Mouse (Mus musculus): ENCODE measurements around the gene Ano1. TPM values are rescaled to one million over a fixed set of nuclear protein-coding genes. Genes with fewer than 3 reads are reported as not detected.
A peak's percentile ranks its signal among the peaks of the same experiment; 100 is the strongest.

Gene Ano1
- 1 to 10 TPM; 2.9 to 3.3 TPM for total RNA-seq (2021)

DNA sequence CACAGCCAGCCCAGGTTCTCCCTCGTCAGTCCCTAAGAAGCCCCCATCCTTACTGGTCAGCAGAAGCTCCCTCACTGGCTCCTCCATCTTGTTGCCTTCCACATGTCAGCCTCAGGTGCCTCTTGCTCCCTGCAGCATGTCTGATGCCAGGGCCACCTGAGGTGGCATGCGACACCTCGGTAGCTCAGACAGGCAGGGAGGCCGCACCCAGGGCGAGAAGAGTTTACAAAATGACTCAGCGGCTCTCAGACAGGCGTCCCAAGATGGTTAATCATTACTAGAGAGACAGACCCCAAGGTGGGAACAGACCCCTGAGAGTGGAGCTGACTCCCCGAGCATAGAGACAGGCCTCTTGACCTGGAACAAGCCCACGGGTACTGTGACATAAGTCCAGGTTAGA, at the start of gene Ano1:
Gene Ano1, minus strand, starts transcription at position 142 of the 400 bp plus-strand sequence.
- intact Hi-C loops (cut with DNase I), result no loop called here
- DNase-seq (ENCODE audit: low spot score in 2 of 2), result no peak

DNA sequence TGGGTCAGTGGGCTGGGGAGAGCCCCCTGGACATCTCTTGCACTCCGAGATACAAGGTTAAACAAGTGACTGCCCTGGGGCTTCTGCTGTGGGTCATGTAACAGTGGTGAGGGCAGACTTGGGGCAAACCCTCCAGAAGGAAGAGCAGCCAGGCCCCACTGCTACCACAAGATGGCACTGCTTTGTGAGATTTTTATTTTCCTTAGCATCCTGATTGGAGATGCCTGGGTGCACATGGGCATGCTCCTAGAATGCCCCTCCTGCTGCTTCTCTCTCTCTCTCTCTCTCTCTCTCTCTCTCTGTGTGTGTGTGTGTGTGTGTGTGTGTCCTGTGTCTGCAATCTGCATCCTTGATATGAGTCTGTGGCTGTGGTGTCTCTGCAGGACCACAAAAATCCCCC, 46.7 kb upstream of the Ano1 start:
- intact Hi-C loops (cut with DNase I), result loop anchor here (2.0 kb wide), 1 partner anchor 96 kb away; no protein-coding TSS in a partner anchor
- DNase-seq (ENCODE audit: low spot score in 2 of 2), result peak; percentile 10 to 15

DNA sequence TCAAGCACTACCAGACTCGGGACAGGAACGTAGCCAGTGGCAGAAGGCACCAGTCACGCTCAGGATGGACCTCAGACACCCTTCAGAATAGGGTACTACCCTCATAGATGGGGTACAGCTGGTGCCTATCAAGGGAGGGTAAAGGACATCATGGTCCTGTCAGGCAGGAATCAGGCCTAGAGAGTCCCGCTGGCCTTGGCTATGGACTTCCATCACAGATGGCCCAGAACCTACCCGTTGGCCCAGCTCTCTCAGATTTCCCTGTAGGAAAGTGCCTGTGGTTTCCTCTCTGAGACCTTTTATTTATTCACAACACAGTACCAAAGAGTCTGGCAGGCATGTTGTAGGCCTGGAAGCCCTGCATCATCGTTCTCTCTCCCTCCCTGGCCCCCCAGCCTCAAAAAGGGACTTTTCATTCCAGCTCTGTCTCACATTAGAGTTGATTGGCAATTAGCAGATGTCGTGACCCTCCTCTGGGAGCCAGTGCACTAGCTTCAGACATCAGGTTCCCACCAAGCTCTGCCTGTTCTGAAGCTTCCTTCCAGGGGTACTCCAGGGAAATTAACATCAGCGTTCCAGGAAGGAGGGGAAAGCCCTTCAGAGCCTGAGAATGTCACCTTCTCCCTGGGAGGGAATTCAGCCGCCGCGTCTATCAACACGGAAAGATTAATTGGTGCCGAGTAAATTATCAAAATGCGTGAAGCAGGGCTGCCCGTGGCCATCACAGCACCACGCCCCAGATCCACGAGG, 45.4 kb upstream of the Ano1 start:
- DNase-seq (ENCODE audit: low spot score in 2 of 2), result no peak
- intact Hi-C loops (cut with DNase I), result no loop called here

DNA sequence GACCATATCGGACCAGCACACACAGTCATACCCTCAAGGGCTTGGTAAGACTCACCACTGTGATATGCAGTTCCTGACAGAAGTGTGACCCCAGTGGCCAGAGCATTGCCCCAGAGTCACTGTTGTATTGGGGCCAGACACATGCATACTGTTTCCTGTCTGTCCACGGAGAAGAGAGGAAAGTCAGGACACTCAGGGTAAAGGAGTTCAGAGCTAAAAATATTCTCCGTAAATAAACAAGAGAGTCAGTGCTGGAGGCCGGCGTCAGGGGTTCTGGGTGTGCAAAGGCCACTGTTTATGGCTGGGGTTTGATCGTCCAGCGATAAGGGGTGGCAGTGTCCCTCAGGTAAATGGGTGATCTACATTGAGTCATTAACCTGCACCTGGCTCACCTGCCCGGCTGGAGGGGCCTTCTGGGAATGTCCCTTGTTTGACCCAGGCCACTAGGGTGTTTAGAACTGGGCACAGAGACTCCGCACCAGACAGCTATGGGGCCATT, 44.3 kb upstream of the Ano1 start:
- intact Hi-C loops (cut with DNase I), result no loop called here
- no peak for DNase-seq (ENCODE audit: low spot score in 2 of 2)

GRCm38 (mm10) chr7:144793296-144793695, 41.5 kb upstream of the Ano1 start:
- intact Hi-C loops (cut with DNase I), result no loop called here
- DNase-seq (ENCODE audit: low spot score in 2 of 2), result no peak

DNA sequence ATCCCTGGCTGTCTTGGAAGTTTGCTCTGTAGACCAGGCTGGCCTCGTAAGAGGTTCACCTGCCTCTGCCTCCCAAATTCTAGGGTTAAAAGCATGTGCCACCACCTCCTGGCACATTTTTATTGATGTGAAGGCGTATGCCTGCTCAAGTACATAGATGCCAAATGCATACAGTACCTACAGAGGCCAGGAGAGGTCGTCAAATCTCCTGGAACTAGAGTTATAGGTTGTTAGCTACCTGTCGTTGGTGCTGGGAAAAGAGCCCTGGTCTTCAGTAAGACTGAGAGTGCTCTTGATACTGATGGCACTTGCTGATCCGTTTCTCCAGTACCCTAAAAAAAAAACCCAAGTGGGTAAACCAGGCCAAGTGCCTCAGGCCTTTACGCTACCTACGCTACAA, 39.7 kb upstream of the Ano1 start:
- intact Hi-C loops (cut with DNase I), result no loop called here

GRCm38 (mm10) chr7:144789601-144790556, 38.1 kb upstream of the Ano1 start:
- intact Hi-C loops (cut with DNase I), result no loop called here
- no peak for DNase-seq (ENCODE audit: low spot score in 2 of 2)

More for the DNA sequence above, 39.7 kb upstream of the Ano1 start:
- no peak for DNase-seq (ENCODE audit: low spot score in 2 of 2)

GRCm38 (mm10) chr7:144788631-144789030, 36.9 kb upstream of the Ano1 start:
- no peak for DNase-seq (ENCODE audit: low spot score in 2 of 2)
- intact Hi-C loops (cut with DNase I), result no loop called here

GRCm38 (mm10) chr7:144787501-144787900, 35.7 kb upstream of the Ano1 start:
- intact Hi-C loops (cut with DNase I), result no loop called here
- DNase-seq (ENCODE audit: low spot score in 2 of 2), result no peak

DNA sequence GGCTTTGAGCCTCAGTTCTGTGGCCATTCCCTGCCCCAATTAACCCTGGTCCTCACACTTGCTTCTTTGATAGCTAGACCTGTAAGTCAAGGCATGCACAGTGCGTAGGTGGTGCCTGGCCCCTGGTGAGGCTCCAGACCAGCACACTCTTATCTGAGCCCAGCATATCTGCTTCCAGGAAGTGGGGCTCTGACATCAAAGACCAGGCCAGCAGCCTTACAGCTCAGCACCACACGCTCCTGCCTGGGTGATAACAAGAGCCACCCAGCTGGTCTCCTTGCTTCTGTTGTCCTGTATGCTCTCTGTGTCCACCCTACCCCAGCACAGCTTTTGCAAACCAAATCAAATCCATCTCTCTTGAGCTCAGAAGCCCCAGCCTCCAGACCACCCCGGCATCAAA, 34.8 kb upstream of the Ano1 start:
- intact Hi-C loops (cut with DNase I), result no loop called here
- DNase-seq (ENCODE audit: low spot score in 2 of 2), result no peak

- no peak for DNase-seq (ENCODE audit: low spot score in 2 of 2)
- intact Hi-C loops (cut with DNase I), result no loop called here
Observed at GRCm38 (mm10) chr7:144784176-144784575, 32.4 kb upstream of the Ano1 start.

DNA sequence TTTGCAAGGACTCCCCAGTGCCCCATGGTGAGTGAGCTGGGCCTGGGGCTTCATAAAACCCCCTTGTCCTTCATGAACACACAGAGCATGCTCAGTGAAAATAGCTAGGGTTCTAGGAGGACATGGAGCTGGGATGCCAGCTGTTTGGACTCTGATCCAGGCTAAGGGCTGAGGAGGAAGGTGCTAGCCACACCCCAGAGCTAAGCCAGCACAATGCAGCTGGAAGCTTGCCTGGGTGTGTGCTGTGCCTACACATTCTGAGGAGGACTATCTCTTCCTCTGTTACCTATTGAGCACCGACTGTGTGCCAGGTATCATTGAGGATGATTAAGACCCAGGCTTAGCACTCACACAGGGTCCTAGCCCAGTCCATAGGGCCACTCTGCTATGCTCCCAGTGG, 30.6 kb upstream of the Ano1 start:
- no peak for DNase-seq (ENCODE audit: low spot score in 2 of 2)
- intact Hi-C loops (cut with DNase I), result no loop called here

DNA sequence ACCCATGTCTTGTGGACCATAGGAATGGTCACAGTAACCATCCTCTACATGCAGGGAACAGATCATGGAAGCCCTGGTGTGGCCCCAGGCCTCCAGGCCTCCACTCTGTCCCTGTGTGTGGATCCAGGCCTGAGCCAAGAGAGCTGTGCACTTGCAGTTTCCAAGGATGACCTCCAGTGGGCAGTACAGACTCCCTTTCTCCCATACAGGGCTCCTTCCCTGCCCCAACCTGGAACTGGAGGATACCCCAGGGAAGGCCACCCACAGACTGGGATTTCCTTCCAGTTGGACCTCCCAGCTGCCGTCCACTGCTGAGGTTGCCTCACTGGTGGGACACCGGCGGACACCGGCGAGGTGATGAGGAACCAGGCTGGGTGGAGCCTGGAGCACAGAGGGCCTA, 29.6 kb upstream of the Ano1 start:
- intact Hi-C loops (cut with DNase I), result no loop called here
- no peak for DNase-seq (ENCODE audit: low spot score in 2 of 2)

GRCm38 (mm10) chr7:144780190-144780589, 28.4 kb upstream of the Ano1 start:
- DNase-seq (ENCODE audit: low spot score in 2 of 2), result no peak
- intact Hi-C loops (cut with DNase I), result no loop called here

DNA sequence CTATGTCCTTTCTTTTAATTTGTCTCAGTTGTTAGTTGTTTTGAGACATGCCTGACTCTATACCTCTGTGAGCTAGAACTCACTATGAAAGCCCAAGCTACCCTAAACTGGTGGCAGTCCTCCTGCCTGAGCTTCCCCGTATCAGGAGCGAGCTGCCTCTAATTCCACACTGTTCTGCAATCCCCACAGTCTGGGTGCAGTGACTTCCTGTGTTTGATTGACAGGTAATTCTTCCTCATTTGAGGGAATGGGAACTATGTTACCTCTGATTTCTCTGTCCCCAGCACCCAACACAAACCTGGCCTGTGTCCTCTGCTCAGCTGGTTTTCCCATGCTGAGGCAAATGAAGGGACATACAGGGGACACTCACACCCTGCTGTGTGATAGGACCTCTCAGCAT, 27.9 kb upstream of the Ano1 start:
- intact Hi-C loops (cut with DNase I), result no loop called here
- no peak for DNase-seq (ENCODE audit: low spot score in 2 of 2)

DNA sequence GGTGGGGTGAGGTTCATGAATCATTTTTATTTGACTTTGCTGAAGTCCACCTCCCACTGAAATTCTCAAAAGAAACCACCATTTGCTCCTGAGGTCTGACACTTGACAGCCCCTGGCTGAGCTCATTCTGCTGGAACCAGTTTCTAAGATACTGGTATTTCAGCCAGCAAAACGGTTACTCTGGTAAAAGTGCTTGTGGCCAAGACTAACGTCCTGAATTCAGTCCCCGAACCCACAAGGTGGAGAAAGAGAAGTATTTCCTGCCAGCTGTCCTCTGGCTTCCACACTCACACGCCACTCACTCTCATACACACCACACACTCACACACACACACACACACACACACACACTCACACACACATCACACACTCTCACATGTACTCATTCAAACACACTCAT, 26.0 kb upstream of the Ano1 start:
- no peak for DNase-seq (ENCODE audit: low spot score in 2 of 2)
- intact Hi-C loops (cut with DNase I), result no loop called here

GRCm38 (mm10) chr7:144775804-144776447, 24.2 kb upstream of the Ano1 start:
- peak; percentile 74 to 78 for DNase-seq (ENCODE audit: low spot score in 2 of 2)
- intact Hi-C loops (cut with DNase I), result loop anchor here (1.0 kb wide), 1 partner anchor 191 kb away; no protein-coding TSS in a partner anchor

DNA sequence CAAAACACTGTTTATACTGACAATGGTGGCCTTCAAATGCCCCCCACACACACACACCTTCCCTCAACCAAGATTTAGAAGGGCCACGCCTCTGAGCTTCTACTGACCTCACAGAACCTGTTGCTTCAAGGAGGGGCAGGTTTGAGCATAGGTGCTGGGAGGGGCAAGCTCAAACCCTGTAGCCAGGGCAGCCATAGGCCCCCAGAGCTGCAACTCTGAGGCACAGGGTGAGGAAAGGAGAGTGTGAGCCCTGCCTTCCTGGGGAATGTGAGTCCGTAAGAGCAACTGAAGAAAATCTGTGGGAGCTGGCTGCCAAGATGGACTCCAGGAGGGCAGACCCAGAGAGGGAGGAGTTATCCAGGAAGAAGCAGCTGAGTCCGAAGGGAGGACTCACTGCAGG, 23.4 kb upstream of the Ano1 start:
- intact Hi-C loops (cut with DNase I), result no loop called here
- DNase-seq (ENCODE audit: low spot score in 2 of 2), result no peak

GRCm38 (mm10) chr7:144774283-144774682, 22.5 kb upstream of the Ano1 start:
- DNase-seq (ENCODE audit: low spot score in 2 of 2), result no peak
- intact Hi-C loops (cut with DNase I), result no loop called here

DNA sequence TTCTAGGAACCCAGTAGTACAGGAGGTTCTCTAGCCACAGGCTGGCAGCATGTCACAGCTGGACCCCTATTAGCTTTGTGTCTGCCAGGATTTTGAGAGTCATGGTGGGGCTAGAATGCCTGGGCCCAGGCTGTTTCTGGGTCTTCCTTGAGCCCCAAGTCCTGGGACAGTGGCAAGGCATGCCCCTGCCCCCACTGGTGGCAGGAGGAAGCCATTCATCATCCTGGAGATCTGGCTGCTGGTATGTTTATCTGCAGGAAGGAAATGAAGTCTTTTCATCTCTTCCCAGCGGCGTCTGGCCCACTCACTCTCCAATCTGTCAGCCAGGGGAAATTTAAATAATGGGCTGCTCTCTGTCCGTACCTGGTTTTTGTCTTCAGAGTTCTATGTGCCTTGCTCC, 18.3 kb upstream of the Ano1 start:
- intact Hi-C loops (cut with DNase I), result no loop called here
- DNase-seq (ENCODE audit: low spot score in 2 of 2), result no peak

All from left cerebral cortex, postnatal 36 days (tissue).